Mouse (Mus musculus): ENCODE data around the gene Trnau1ap.

DNA sequence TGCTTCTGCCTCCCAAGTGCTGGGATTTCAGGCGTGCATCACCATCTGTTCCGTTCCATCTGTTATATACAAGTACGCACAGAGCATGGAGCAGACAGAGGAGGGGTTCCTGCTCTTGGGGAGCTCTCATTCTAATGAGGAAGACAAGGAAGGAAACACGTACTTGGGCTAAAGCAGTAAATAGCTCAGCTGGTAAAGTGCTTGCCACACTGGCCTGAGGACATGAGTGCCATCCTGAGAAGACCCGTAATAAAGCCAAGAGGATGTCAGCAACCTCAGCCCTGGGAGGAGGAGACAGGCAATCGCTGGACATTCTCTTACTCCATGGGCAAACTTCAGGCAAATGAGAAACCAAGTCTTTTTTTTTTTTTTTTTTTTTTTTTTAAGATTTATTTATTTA, 23.3 kb downstream of the Trnau1ap start:
- TF ChIP-seq CTCF (IDR thresholded peaks at IDR 0.05; ENCODE audit: control insufficient read depth, insufficient read depth, insufficient replicate concordance, low read depth, low read length) (no peak), POLR2A (IDR thresholded peaks at IDR 0.05; ENCODE audit: control insufficient read depth, low read depth, low read length) (no peak)
